Mouse (Mus musculus) ovary, adult 18-20 months (tissue): ENCODE results near the gene Fbxw11.

Experiments
- DNase-seq: peaks from one replicate; pipeline ENCODE4 v3.0.0; 2022; ENCODE audit warnings: low spot score, mixed read lengths

Gene Fbxw11

DNA sequence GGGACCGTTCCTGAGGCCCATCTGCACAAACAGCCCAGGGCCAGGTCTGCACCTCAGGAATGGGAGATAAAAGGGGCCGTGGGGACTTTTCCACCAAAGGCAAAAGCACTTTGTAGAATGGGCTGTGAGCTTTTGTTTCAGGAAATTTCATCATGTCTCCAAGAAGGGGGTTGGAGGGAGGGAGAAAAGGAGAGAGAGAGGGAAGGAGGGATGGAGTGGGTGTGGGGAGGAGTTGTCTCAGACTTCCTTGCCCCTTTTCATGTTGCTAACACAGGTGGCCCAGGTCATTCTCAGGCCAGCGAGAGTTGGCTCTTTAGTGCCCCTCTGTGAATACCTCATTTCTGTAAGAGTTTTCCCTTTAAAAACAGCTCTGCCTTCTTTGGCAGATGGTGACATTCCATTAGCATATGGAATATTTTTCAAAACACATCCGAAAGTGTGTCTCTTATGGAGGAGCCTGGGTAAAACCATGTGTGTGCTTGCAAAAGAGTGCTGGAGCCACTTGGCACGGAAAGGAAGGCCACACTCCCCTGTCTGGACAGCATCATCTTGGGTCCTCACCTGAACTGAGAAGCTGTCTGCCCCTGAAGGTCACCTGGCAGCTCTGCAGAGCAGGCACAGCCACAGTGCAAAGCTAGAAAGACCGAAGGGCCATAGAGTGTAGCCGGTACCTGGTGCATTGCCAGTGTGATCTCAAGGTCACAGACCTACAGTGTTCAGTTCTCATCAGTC lies 109.5 kb downstream of the Fbxw11 start:
- DNase-seq: no peak

DNA sequence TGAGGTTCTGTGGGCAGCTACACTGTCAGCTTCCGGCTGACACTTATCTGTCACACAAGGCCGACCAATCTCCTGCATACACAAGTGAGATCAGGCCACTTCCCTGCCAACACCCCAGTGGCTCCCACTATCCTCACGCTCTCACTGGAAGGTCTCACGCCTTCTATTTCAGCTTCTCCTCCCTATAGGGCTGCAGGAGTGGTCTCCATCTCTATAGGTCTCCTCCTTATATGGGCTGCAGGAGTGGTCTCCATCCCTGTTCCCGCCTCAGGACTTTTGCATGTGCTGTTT lies 110.0 kb downstream of the Fbxw11 start:
- no peak for DNase-seq

- DNase-seq: no peak
Measured at GRCm38 (mm10) chr11:32753358-32753757, 110.8 kb downstream of the Fbxw11 start.

DNA sequence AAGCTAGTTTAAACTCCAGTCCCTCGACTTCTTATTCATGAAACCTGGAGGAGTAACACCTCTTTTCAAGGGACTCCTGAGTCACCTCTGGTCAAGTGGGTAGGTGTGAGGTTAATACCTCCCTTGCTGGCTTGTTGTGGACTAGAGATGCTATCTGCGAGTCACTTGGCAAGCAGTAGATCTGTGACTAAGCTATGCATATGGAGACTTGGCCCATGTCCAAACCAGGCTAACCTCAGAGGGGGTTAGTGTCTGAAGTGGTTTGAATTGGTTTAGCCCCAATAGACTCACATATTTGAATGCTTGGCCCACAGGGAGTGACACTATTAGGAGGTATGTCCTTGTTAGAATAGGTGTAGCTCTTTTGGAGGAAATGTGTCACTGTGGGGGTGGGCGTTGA lies 120.2 kb downstream of the Fbxw11 start:
- no peak for DNase-seq

- no peak for DNase-seq
Measured at GRCm38 (mm10) chr11:32767496-32768230, 125.1 kb downstream of the Fbxw11 start.

- no peak for DNase-seq
Measured at GRCm38 (mm10) chr11:32768642-32769343, 126.3 kb downstream of the Fbxw11 start.

DNA sequence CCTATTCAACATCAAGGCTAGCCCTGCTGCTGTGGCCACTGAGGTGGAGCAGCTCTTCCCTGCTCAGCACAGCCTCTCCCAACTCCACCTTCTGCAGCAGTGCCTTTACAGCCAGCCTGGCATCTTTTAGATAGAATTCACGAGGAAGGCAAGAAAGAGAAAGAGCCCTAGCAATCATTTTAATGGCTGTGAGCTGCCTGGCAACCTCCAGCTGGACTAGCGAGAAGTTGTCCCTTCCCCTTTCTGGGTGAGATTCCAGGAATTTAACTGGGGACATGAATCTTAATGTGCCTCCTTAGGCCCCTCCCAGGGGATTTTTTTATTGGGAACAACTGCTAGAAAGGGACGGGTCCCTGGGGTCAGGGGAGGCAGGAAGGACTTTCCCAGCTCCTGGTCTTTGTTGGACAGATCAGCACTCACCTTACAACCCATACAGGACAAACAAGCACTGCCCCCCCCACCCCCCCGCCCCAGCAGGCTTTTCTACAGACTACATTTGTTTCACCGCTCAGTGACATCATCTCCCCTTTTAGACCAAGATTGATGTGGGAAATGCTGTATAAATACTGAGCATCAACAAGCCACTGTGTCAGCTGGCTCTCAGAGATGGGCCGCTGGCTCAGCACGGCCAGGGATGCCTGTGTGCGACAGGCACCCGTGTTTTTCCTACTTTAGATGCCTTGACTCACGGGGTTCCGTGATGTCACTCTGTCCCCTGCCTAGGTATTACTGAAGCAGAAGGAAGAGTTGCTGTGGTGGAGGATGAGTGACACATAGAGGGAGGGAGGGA lies 138.4 kb downstream of the Fbxw11 start:
- DNase-seq: no peak

DNA sequence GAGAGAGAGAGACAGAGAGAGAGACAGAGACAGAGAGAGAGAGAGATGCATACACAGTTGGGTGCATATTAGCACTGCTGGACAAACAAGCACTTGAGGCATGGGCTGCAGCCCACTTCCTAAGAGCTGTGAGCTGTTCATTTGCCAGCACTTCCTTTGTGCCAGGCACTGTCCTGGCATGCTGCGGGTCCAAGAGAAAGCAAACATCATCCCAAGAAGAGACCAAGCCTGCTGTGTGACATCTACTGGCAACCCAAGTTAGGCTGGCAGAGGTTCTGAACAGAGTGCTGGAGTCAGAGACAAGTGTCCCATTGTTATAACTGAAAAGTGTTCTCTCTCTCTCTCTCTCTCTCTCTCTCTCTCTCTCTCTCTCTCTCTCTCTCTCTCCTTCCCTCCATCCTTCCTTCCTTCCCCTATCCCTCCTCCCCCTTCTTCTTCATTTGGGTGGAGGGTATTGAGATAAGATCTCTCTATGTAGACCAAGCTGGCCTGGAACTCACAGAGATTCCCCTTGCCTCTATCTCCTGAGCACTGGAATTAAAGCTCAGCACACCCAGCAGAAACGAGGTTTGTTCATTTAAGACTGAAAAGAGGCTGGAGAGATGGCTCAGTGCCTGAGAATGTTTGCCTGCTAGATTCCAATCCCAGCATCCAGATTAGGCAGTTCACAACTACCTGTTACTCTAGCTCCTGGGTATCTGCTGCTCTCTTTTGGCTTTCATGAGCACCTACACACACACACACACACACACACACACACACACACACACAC lies 139.3 kb downstream of the Fbxw11 start:
- no peak for DNase-seq

DNA sequence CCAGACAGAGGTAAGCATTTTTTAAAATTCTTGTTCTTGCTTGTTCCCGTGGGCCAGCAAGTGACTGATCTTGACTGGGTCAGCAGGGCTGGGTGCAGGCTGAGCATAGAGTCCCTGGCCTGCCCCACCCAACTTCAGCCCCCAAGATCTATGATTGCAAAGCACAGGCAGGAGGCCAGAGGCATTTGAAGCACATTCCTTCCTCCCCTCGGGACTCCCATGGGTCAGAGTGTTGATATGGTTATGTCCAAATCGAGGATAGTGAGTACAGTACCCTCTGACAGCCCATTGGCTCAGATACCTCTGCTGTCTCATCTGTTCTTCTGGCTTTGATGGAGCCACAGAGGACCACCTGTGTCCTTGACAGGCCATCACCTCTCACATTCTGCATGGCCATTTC lies 140.2 kb downstream of the Fbxw11 start:
- DNase-seq: no peak

DNA sequence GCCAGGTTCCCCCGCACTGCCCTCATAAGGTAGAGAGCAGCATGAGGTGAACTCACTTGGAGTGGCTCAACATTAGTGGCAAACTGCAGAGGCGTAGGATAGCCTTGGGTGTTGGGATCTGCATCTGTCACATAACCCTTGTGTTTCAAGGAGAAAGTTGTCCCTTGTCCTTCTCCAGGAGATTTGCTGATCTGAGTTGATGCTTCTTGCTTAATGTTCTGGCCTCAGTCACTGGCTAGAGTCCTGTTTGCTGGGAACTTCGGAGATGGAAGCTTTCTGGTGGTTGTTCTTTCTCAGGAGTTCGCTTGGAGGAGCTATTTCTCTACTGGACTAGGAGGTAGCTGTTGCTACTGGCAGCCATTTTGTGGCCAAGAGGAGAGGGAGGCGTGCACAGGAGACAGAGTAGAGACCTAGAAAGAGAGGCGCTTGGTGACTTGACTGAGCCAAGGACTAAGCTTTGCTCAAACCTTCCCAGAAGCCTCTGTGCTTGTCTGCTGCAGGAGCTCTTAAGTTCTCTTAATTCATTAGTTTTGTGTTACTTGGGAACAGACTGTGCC lies 143.1 kb downstream of the Fbxw11 start:
- no peak for DNase-seq

DNA sequence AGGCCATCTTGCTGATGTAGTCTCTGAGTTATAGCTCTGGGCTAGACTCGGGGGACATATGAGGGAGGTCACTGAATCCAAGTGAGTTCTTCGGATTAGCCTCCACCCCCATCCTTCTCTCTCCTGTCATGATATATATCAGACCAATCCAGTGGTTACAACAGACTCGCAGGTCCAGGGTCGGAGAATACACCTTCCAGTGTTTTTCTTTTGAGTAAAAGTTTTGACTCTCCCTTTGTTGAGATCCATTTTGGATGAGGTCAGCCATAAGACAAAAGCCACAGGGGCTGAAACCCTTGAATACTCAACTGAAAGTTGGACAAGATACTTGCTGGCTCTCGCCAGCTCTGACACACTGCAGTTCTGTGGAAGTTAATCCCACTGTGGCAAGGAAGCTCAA lies 143.7 kb downstream of the Fbxw11 start:
- DNase-seq: no peak

DNA sequence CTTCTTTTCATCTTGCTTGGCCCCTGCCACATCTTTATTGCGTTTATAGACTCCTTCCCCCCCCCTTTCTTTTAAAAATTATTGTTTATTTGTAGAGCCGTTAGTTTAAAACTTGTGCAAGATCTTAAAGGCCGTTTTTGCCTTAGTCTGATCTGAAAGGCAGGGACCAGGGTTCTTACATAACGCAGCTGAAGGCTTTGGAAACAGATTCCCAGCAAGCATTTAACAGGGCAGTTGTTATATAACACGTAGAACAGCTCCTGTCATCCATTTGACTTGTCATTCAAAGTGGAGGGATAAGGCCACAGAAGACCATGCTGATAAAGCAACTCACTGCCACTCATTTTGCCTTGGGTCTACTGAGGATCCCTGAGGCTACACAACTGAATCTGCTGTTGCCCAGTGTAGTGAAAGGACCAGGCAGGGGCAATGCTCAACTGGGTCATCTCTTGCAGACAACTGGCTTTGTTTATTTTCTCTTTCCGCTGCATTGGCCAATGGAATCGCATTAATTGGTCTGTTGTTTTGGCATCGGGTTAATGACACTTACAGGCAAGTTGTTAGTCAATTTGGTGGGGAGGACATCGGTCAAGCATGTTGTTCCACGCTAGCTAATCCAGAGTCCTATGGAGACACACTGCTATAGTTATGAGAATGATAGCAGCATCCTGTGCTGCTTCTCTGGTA lies 152.4 kb downstream of the Fbxw11 start:
- no peak for DNase-seq
